Mouse (Mus musculus): ENCODE measurements around the gene Pla2g16.
A peak's percentile ranks its signal among the peaks of the same experiment; 100 is the strongest.

Gene Pla2g16

DNA sequence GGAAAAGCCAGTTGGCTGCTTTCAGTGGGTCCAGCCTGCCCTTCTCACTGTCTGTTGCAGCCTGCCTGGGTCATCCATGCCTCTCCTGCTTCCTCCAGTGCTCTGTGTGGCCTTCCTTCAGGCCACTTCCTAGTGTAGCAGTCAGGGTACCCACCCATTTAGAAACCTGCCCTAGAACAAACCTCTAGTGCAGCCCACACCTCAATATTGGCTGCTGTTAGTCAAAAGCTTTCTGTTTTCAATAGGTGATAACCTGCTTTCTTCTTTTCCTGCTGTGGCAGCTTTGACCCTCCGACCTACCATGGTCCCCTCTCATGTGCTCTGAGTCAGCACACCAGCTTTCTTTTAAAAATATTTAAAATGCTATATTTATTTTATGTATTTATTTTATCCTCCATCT lies 7.2 kb downstream of the Pla2g16 start:
- no peak for DNase-seq (ENCODE audit: low read depth, low spot score)

DNA sequence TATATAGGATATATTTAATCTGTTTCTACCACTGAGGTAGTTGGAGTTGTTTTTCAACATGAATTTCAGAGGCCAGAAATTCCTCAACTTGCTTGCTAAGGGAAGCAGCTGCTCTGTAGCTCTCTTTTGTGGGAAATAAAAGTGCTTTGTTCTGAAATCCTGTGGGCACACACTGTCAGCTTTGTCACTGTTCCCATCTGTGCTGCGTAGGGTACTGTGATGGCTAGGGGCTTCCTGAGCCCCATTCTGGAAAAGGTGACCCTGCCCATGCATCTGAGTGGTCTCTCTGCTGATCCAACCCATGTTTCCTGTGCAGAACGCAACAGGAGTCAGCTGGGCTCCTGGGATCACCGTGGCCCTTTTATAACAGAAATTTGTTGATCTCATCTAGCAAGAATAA lies 9.6 kb downstream of the Pla2g16 start:
- no peak for DNase-seq (ENCODE audit: low read depth, low spot score)

DNA sequence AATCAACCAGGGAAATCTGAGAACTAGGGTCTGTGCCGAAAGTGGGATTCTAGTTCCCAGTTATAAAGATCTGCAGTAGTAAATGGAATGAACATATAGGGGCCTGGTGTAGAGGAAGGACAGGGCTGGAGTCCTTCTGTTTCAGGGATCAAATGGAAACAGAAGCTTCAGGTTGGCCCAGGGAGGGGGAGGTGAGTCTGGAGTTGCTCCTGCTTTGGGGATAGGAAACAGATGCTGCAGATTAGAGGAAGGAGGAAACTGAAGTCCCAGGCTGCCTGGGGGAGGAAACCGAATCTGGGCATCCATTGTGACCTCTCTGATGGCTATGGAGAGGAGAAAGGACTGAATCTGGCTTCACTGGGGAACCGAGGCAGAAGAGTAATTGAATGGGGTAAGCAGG lies 11.1 kb downstream of the Pla2g16 start:
- DNase-seq (ENCODE audit: low read depth, low spot score), result no peak

DNA sequence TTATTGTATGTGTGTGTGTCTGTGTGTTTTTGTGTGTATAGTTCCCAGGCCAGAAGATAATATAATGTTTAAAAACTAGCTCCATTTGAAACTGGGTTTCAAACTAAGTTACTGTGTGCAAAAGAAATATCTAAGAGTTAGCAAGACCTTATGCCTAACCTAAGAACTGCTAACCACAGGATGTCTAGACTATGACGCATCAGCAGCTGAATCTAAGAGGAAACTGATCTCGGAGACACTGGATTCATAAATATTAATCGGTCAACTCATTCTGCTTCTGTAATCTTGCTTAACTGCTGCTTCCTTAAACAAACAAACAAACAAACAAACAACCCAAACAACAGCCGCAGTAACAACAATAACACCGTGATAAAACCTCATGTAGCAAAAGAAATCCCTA lies 12.4 kb downstream of the Pla2g16 start:
- DNase-seq (ENCODE audit: low read depth, low spot score), result no peak

DNA sequence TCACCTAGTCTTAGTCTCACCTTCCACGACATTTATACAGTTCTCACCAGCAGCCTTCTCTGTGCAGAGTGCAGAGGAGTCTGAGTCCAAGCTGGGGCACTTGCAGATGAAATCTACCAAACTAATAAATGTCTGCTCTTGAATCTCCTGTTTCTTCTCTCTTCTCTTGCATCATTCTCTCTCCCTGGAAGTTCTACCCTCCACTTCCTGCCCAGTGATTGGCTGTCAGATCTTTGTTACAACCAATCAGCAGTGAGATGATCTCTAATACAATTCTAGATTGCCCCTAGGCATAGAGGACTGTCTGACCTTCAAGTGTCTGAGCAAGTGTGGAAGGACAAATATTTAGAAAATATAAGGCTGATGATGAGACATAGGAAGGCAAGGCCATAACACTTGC lies 18.9 kb downstream of the Pla2g16 start:
- no peak for DNase-seq (ENCODE audit: low read depth, low spot score)

DNA sequence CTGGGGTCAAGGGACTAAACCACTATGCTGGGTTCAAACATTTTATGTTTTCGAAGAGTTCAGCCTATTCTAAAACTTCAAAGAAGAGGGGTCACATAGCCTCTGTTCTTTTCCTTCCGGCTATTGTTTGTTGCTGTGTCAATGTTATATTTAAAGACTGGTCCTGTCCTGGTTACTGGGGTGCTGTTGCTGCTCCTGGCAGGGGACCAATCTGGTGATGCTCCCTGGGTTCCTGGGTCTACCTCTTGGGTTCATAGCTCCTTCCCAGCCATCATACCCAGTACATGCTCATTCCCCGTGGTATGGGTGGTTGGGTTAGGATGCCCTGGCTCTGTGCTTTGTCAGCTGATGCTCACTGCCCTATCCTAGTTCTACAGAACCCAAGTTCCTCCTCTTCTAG lies 20.5 kb downstream of the Pla2g16 start:
- no peak for DNase-seq (ENCODE audit: low read depth, low spot score)

DNA sequence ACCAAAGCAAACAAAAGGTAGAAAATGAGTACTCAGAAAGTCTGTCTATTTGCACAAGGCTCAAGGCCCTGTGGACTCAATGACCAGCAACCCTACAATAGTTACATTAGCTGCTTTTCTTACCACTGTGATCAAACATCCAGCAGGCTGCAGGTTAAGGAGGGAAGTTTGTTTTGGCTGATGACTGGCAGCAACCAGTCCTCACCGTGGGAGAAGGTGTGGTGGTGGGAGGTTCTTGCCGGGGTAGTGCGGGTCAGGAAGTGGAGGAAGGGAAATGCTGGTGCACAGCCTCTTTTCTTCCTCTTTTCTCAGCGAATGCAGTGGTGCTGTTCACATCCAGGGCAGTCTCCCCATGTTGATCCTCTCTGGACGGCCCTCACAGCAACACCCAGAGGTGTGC lies 23.8 kb downstream of the Pla2g16 start:
- DNase-seq (ENCODE audit: low read depth, low spot score), result no peak

DNA sequence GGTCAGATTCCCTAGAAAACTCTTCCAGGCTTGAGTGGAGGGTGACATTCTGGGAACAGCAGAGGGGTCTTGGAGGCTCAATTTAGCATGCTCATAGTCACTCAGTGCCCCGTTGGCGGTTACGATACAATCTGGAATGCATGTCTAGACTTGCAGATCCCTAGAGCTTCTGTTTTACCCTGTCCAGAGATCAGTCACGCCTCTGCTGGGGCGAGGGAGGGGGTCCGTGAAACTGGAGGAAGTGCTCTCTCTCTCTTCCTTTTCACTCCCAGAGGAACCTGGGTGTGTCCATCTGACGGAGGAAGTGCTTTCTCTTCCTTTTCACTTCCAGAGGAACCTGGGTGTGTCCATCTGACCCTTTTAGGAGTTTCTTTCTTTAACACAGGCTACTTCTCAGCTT lies 25.8 kb downstream of the Pla2g16 start:
- no peak for DNase-seq (ENCODE audit: low read depth, low spot score)

DNA sequence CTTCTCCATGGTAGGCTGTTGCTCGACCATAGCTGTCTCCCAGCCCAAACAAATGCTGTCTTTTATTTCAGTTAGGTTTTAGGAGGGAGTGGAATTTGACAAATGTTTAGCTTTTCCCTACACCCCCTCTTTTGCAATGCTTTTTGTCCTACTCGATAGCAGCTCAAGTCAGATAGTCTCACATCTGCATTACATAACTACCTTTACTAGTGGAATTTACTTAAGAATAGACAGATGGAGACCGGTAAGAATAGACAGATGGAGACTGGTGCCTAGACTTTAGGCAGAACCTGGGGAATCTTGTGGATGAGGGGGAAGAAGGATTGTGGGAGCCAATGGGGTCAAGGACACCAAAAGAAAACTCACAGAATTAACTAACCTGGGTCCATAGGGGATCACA lies 26.3 kb downstream of the Pla2g16 start:
- no peak for DNase-seq (ENCODE audit: low read depth, low spot score)

DNA sequence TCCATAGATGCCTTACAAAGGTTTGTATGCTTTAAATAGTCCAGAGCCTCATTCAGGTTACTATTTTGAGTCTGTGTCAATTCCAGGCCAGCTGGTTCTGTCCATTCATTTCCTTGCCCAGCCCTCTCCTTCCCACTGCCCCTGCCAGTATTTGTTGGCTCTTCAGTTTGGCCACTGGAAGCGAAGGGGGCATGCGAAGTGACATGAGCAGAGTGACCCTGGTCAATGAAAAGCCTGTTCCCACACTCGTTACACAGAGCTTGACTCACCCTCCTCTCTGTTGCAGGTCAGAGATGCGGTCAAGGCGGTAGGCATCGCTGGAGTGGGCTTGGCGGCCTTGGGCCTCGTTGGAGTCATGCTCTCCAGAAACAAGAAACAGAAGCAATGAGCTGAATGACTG lies 28.0 kb downstream of the Pla2g16 start:
- DNase-seq (ENCODE audit: low read depth, low spot score), result no peak

DNA sequence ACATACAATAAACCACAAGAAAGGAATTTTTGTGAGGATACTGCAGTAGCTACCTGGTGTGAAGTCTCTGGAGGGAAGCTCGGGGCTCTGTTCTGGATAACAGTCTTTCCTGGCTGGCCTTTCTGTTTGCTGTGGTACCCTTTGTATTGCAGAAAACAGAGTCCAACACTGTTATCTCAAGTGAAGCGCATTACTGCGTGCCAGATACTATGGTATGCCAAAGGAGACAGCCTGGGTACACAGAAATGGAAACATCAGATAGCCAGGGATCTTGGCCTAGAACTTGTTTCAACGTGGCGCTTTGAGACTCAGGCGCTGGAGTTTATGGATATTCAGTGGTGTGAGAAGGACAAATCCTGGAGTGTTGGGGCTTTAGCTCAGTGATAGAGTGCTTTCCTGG lies 28.5 kb downstream of the Pla2g16 start:
- DNase-seq (ENCODE audit: low read depth, low spot score), result no peak

DNA sequence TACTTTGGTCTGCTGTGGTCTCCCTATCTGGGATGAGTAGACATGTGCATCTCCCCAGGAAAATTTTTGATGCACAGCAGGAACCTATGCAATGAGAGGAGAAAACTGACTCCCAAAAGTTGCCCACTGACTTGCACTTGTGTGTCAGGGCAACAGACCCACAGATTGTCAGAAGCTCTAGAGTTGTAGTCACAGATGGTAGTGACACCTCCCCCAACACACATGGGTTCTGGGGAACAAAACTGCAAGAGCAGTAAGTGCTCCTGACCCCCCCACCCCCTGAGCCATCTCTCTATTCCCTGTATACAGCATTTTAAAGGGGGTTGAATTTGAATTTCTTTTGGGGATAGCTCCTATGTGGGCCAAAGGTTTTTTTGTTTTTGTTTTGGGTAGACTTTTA lies 33.5 kb downstream of the Pla2g16 start:
- DNase-seq (ENCODE audit: low read depth, low spot score), result no peak

DNA sequence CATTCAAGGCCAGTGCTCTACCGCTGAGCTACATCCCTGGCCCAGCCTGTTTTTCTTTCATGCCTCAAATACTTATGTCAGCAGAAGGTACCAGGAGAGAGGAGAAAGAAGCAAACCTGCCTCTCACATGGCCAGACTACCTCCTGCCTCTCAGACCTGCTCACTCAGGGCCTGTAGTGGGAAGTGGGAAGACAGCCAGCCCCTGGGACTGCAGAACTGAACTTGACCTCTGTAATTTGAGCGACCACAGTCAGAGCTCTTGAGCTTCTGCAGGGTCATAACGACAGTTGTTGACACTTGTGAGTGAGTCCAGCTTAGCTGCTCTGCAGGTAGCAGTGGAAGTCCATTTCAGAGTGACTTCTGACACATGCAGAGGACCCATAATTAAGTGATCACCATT lies 34.8 kb downstream of the Pla2g16 start:
- DNase-seq (ENCODE audit: low read depth, low spot score), result no peak

DNA sequence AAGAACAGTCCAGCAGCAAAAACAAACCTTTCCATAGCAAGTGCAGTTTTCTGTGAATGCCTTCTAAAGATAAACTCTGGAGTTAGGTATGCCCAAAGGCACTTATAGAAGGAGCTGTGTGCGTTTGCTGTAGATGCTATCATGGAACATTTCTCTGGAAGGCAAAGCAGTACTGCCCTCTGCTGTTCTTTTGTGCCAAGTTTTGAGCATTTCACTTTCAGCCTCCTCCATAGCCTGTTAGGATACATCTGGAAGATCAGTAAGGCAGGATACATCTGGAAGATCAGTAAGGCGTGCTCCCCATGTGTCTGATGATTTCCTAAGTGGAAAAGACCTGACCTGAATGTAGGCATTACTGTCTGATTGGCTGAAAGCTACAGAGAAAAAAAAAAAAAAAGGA lies 38.3 kb downstream of the Pla2g16 start:
- no peak for DNase-seq (ENCODE audit: low read depth, low spot score)

DNA sequence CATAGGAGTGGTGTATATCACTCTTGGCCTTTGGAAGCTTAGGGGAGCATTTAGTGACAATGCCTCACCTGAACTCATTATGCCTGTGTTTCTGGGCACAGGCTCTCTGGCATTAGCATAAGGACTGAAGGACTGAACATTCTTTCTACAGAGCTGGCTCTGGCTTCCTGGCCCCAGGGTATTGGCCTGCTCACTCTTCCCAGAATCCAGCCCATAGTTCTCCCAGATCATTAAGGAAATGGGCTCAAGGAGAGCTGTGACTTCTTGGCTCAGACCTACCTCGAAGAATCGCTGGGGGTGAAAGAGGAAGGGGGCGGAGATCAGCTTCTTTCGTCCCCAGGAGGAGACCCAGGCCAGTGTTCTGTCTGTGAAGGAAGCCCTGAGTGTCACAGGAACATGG lies 41.2 kb downstream of the Pla2g16 start:
- DNase-seq (ENCODE audit: low read depth, low spot score), result no peak

DNA sequence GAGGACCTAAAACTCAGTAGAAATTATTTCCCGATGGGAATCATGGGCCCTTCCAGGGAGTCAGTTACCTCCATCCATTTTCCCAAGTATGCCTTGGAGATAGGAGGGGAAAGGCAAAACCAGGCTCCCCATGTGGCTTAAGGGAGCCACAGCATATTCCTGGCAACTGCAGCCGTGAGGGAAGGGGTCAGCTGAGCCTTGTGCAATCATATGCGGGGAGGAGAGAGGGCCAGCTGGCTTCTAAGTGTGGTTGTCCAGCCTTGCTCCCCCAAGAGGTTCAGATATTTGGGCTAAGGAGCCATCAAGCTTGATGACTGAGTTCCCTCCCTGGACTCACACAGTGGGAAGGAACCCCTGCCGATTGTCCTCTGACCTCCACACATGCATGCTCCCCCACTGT lies 44.3 kb downstream of the Pla2g16 start:
- DNase-seq (ENCODE audit: low read depth, low spot score), result no peak

DNA sequence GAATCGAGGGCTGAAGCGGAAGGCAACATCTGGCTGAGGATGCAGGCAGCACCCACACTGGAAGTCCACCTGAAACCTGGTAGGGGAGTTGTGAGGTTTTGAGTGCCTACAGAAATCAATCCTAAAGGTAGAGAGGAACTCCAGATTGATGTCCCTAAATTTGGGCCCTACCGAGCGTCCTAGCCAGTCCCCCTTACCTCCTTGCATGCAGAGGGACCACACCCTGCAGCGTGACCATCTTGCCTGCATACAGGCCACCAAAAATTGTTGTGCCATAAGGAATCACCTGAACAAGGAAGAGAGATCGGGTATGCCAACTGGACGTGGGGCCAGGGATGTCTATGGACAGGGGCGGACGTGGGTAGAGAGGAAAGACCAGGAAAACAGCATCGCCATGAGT lies 46.8 kb downstream of the Pla2g16 start:
- no peak for DNase-seq (ENCODE audit: low read depth, low spot score)

DNA sequence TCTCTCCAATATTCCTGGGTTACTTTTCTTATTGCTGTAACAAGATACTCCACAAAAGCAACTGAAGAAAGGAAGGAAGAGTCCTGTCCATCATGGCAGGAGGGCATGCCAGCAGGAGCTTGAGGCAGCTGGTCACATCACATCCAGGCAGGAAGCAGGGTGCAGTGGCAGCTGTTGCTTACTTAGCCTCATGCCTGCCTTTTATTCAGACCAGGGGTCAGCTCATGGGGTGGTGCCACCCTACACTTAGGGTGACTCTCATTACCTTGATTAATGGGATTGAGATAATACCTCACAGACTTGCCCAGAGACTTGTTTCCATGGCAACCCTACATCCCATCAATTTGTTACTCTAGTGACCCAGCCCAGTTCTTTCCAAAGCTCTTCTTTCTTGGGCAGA lies 47.8 kb downstream of the Pla2g16 start:
- DNase-seq (ENCODE audit: low read depth, low spot score), result no peak

DNA sequence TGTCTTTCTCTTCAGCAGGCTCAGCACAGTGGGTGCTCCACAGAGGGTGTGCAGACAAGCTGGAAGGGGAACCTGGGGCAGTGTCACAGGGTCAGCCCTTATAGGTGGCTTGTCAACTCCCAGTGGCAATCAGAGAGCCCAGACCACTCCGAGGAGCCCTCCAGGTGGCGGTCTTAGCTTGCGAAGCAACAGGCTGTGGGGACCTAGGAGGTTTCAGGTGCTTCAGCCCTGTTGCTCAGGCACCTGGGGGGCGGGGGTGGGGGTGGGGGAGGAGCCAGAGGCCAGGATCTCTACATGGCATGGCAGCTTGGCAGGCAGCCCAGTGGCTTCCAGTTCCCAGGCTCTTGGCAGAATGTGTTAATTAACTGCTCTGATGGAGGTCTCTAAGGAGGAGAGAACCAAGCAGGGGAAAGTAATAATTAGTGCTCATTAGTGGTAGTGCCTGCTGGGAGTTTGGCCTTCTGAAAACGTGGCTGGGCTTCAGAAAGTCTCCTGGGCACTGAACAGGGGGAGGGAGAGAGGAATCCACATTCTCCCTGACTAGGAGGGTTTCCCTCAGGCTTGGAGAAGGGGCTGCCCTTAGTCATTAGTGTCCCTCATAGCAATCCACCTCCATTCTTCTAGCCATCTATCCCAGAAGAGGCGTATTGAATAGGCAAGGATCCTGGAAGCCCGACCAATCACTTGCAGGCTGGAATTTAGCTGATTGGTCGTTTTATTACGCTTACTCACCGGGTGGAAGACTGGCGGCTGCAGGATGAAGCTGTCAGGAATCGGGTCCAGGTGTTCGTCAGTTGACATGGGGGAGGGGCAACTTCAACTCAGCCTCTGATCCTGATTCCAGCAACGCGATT lies 48.9 kb downstream of the Pla2g16 start:
- DNase-seq (ENCODE audit: low read depth, low spot score), result peak; percentile 72

DNA sequence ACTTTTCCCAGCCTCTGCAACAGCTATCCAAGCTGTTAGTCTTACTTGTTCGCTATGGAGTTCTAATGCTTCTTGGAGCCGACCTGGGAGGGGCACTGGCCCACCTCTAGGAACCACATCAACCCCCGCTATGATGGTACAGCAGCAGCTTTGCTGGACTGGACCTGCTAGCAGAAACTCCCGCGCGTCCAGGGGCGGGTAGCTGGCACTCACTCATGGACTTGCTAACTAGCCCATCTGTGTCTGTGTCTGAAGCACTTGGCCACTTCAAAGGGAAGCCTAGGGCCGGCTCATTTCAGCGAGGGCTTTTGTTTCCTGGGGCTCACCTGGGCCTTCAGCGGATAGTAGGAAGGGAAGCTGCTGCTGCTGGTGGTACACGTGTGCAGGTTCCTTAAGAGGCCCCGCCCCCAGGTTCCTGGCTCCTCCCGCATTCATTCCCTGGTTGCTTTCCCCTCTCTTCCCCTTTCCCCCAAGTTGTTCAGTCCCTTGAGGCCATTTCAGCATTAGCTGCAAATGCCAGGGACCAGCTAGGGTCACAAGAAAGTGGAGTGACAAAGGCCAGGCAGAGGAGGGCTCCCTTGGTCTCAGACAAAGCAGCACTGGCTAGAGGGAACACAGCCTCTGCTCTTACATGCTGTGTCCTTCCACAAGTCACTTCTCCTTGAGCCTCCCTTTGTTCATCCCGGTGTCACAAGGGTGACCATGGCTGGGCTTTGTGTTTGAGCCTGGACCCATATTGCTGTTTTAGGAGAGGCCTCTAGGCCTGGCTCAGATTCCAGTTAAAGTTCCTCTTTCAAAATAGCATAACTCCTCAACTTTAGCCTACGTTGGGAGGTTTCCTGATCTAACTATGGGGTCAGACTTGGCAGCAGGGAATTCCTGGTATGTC lies 49.8 kb downstream of the Pla2g16 start, which contains the start of gene Lgals12:
Gene Lgals12, minus strand, starts transcription at position 393 of the 889 bp plus-strand sequence.
- DNase-seq (ENCODE audit: low read depth, low spot score), result no peak

DNA sequence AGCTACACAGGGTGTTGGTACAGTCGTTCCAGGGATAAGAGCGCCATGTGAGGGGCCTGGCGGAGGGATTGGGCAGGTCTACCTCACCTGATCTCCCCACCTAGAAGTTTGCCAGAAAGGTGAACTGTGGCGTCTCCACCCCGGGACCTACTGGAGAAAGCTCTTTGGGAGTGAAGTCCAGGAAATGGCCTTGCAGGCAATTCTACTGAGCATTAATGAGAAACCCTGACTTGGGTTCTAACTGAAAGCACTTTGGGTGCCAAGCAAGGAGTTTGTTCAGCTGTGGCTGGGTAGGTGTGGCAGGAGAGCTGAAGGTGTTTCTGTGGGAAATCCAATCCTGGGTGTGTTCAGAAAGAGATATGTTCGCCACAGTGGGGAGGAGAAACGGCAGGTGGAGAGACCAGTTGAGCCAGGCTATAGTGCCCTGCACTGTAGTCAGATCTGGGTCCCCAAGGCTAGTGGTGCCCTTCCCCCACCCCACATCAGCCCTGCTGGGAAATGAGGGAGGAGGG lies 50.5 kb downstream of the Pla2g16 start:
- no peak for DNase-seq (ENCODE audit: low read depth, low spot score)

DNA sequence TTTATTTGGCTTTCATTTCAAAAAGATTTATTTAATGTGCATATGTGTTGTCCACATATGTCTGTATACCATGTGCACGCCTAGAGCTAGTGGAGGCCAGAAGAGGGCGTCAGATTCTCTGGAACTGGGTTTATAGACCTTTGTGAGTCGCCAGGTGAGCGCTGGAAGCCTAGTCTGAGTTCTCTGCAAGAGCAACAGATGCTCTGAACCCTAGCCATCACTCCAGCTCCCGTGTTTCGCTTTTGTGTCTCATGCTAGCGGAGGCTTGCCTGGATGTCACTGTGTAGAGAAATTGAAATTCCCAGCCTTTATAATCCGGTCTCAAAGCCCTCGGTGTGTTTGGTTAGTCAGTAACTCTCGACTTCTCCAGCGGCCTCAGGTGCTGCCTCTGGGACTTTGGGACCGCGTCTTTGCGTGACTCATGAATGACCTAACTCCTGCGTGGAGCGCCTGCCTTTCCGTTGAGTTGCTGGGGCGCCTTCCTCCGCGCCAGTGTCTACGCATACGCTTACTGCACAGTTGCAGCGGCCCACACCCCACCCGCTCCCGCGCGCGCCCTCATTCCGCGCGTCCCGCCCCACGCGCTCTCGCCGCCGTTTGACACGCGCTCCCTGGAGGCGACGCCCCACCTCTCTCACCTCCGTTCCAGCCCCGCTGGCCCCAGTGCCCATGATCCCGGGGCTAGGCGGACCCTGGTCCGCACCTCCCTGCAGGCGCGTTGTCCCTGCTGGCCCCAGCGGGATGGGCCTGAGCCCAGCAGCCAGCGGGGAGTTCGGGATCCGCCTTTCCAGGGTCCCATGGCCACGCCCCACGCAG lies 54.9 kb downstream of the Pla2g16 start, which contains the start of gene Hrasls5:
Gene Hrasls5, plus strand, starts transcription at position 600 of the 816 bp plus-strand sequence.
- no peak for DNase-seq (ENCODE audit: low read depth, low spot score)

Data from brain, embryonic 18.5 days (tissue).